Mouse (Mus musculus) forebrain, embryonic 16.5 days (tissue): ENCODE results near the gene Rab21. TPM values are rescaled to one million over a fixed set of nuclear protein-coding genes. Genes with fewer than 3 reads are reported as not detected.

Source experiments
- ATAC-seq: fragments of 200-750 bp; cut with Nextera tagmentation; 2 replicates; pipeline ENCODE4 v1.8.0; 2017; ENCODE audit warnings: mild to moderate bottlenecking, moderate library complexity
- H3K27ac ChIP-seq: fragments of 300-500 bp; sonication (generic); 2 replicates; pipeline ENCODE4 v1.5.1; 2014; ENCODE audit warnings: low read length, control low read depth
- H3K27me3 ChIP-seq: fragments of 300-500 bp; sonication (generic); replicated peaks from 2 replicates; pipeline ENCODE4 v1.6.1; 2014; ENCODE audit warnings: low read length; ENCODE audit not compliant: control insufficient read depth, insufficient read depth
- H3K36me3 ChIP-seq: fragments of 300-500 bp; sonication (generic); 2 replicates; pipeline ENCODE4 v1.6.1; 2014; ENCODE audit not compliant: control insufficient read depth, insufficient read depth
- H3K4me1 ChIP-seq: fragments of 300-500 bp; sonication (generic); replicated peaks from 2 replicates; pipeline ENCODE4 v1.6.1; 2014; ENCODE audit warnings: low read length; ENCODE audit not compliant: control insufficient read depth, insufficient read depth
- H3K4me2 ChIP-seq: fragments of 300-500 bp; sonication (generic); 2 replicates; pipeline ENCODE4 v1.6.1; 2014; ENCODE audit warnings: mild to moderate bottlenecking, low read length, control low read depth
- H3K4me3 ChIP-seq: fragments of 300-500 bp; sonication (generic); replicated peaks from 2 replicates; pipeline ENCODE4 v1.5.1; 2014; ENCODE audit warnings: mild to moderate bottlenecking, low read length, control low read depth
- H3K9ac ChIP-seq: fragments of 300-500 bp; sonication (generic); replicated peaks from 2 replicates; pipeline ENCODE4 v1.6.1; 2014; ENCODE audit warnings: low read depth, low read length, control low read depth
- H3K9me3 ChIP-seq: fragments of 300-500 bp; sonication (generic); 2 replicates; pipeline ENCODE4 v1.6.1; 2016; ENCODE audit warnings: low read length; ENCODE audit not compliant: control insufficient read depth
- WGBS: fragments of 180-500 bp; shearing (Covaris S2); extraction: QIAGEN DNeasy Blood & Tissue Kit; methylation state at CpG from one replicate; pipeline ENCODE4 v1.1.7; 2014; 5-methylcytosine and 5-hydroxymethylcytosine counted together
- polyA plus RNA-seq: library from polyadenylated mRNA; unstranded; fragments of >200 nt; fragmentation: Nextera tagmentation; extraction: Ambion mirVana; gene quantifications from 2 replicates; pipeline ENCODE4 v1.2.1, GENCODE M21; 2015

Gene Rab21
- polyA plus RNA-seq, 1 experiment from 2014 or later, result 5.1 TPM

DNA sequence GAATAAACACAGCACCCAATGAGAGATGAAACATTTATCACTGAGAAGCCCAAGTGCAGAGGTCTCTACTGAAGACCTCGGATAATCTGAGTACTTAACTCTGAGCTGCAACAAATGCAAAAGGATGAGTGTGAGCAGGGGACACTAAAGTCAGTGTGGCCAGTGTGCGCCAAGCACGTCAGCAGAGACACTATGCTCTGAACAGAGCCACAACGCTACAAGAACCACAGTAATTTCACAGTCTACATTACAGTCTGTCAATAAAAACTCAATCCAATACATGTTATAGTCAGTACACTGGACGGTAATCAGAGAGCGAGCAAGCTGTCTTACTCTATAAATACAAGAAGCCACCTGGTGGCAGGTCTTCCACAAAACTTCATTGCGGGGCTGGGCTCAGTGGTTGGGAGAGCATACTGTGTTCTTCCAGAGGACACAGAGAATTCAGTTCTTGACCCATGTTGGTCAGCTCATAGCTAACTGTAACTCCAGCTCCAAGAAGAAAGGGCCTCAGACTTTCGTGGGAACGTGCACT is 18.9 kb downstream of the Rab21 start:
- Histone ChIP-seq H3K4me1 (no peaks in the 10 kb centered on the region), H3K9ac (no peak overlapping the region), H3K9me3 (no peaks in the 10 kb centered on the region), H3K27me3 (no peaks in the 10 kb centered on the region), H3K4me2 (no peak overlapping the region), H3K4me3 (no peak overlapping the region), H3K36me3 (peaks cover 13% of the 10 kb centered on the region), H3K27ac (no peak overlapping the region)
- 88% methylated on average over 9 of the region's 9 CpGs for WGBS
- no peak for ATAC-seq

DNA sequence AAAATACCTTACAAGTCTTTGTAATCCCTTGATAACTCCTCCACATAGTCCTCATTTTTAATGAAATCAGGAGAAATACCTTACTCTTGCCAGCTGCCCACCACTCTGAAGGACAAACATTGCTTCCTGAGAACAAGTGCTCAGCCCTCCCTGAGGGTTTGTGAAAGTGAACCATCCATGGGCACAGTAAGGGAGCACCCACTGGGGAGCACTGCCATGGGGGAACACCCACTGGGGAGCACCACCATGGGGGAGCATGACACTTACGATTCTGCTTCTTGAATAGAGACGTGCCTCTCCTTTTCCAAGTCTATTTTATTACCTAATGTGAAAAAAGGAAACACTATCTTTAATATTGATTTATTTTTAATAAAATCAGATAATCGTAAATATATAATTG is 20.2 kb downstream of the Rab21 start:
- Histone ChIP-seq H3K9ac (no peak overlapping the region), H3K27me3 (no peaks in the 10 kb centered on the region), H3K4me1 (no peaks in the 10 kb centered on the region), H3K36me3 (peaks cover 14% of the 10 kb centered on the region), H3K27ac (no peak overlapping the region), H3K4me2 (no peak overlapping the region), H3K9me3 (no peaks in the 10 kb centered on the region), H3K4me3 (no peak overlapping the region)
- WGBS, result 98% methylated on average over 3 of the region's 3 CpGs
- no peak for ATAC-seq

DNA sequence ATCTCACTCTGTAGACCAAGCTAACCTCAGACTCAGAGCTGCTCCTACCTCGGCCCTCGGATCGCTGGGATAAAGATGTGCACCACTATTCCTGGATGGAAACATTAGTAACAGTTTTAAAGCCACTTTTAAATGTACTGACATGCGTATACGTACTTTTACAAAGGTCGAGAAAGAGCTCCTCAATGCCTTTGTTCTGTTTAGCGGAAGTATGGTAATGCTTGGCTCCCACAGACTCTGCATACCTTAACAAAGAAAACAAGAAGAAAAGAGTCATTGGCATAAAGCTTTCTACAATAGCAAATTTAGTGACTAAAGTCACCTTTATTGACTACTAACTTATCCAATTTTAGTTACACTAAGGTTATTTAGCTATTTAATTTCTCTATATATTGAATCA is 20.7 kb downstream of the Rab21 start:
- Histone ChIP-seq H3K9ac (no peak overlapping the region), H3K4me3 (no peak overlapping the region), H3K27me3 (no peaks in the 10 kb centered on the region), H3K4me2 (no peak overlapping the region), H3K27ac (no peak overlapping the region), H3K36me3 (peaks cover 13% of the 10 kb centered on the region), H3K4me1 (no peaks in the 10 kb centered on the region), H3K9me3 (no peaks in the 10 kb centered on the region)
- ATAC-seq, result no peak
- WGBS, result 85% methylated on average over 7 of the region's 7 CpGs

DNA sequence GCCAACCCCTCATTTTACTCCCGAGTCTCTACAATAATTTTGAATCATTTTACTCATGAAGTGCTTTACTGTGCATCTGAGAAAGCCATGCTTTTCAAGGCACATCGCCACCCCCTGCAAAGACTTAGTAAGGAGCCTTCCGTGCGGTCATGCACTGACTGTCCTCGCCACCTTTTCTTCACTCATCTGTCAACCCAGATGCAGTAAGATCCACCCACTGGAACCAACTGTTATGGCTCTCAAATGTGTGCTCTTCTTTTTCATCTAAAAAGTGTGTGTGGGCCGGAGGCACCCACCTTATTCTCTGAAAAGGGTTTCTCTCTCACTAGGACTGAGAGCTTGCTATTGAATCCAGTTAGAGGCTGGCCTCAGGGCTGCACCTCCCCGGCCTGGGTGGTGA is 21.4 kb downstream of the Rab21 start:
- no peaks in the 10 kb centered on the region for H3K4me1 ChIP-seq
- H3K36me3 ChIP-seq, result peaks cover 15% of the 10 kb centered on the region

DNA sequence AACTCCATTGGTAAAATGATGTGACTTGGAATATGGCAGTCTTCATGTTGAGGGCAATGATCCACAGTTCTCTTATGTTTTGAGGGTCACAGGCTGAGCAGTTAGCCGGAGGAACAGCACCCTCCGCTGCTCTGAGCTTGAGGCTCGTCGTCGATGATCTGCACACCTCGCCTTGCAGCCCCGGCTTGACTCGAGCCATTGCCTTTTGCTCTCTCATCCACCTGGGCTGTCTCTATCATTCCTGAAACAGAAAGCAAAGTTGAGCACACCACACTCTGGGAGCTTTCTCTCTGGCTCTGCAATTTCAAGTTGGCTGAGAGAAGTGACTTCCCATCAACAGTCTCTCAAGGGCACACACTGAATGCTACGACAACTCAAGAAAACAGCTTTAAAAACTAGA is 24.7 kb downstream of the Rab21 start:
- peaks cover 22% of the 10 kb centered on the region for H3K36me3 ChIP-seq
- no peak overlapping the region for H3K4me2 ChIP-seq
- WGBS, result 92% methylated on average over 9 of the region's 9 CpGs
- H3K9ac ChIP-seq, result no peak overlapping the region
- no peaks in the 10 kb centered on the region for H3K27me3 ChIP-seq
- H3K27ac ChIP-seq, result no peak overlapping the region
- no peak for ATAC-seq
- H3K4me3 ChIP-seq, result no peak overlapping the region
- H3K9me3 ChIP-seq, result no peaks in the 10 kb centered on the region
- no peaks in the 10 kb centered on the region for H3K4me1 ChIP-seq

More for the DNA sequence above, 21.4 kb downstream of the Rab21 start:
- H3K4me3 ChIP-seq, result no peak overlapping the region
- no peaks in the 10 kb centered on the region for H3K27me3 ChIP-seq
- WGBS, result 95% methylated on average over 7 of the region's 7 CpGs
- no peak for ATAC-seq
- no peak overlapping the region for H3K9ac ChIP-seq
- no peak overlapping the region for H3K4me2 ChIP-seq
- no peak overlapping the region for H3K27ac ChIP-seq
- H3K9me3 ChIP-seq, result no peaks in the 10 kb centered on the region

DNA sequence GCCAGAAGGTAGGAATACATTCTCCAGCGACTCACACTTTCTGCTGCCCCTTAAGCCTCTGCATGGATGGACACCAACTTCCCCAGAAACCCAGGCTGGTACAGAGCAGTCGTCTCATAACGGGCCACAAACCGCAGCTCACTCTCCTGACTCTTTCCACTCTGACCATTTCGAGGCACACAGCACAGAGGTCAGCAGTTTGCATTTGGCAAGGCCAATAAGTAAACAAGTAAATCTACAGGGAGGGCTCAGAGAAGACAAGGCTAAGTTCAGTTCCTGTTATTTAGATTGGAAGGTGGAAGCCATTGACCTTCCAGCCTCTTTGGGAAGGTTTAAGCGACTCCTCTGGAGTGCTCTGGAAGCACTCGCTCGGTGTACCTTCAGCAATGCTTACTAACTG is 26.5 kb downstream of the Rab21 start:
- Histone ChIP-seq H3K36me3 (peaks cover 20% of the 10 kb centered on the region), H3K27me3 (no peaks in the 10 kb centered on the region), H3K4me2 (no peak overlapping the region), H3K4me3 (no peak overlapping the region), H3K4me1 (no peaks in the 10 kb centered on the region), H3K27ac (no peak overlapping the region), H3K9ac (no peak overlapping the region), H3K9me3 (no peaks in the 10 kb centered on the region)
- no peak for ATAC-seq
- WGBS, result 93% methylated on average over 8 of the region's 8 CpGs

DNA sequence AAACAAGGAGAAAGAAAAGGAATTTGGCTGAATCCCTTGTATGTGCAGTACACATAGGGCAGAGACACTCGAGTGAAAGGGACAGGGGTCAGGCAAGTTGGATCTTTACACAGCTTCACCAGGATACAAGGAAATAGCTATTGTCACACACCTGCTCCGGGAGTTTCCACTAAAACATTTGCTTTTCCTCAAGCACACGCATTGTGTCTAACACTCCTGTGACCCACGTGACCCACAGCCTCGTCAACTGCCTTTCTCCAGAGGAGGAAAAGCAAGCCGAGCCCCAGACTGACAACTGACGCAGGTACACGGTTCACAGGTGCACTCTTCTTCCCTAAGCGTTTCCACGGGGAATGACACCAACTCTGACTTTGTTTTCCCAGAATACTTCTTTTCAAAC is 31.2 kb downstream of the Rab21 start:
- Histone ChIP-seq H3K9ac (no peak overlapping the region), H3K27me3 (no peaks in the 10 kb centered on the region), H3K36me3 (peaks cover 7% of the 10 kb centered on the region), H3K4me2 (no peak overlapping the region), H3K9me3 (no peaks in the 10 kb centered on the region), H3K4me3 (no peak overlapping the region), H3K27ac (no peak overlapping the region), H3K4me1 (no peaks in the 10 kb centered on the region)
- WGBS, result 81% methylated on average over 10 of the region's 10 CpGs
- no peak for ATAC-seq

DNA sequence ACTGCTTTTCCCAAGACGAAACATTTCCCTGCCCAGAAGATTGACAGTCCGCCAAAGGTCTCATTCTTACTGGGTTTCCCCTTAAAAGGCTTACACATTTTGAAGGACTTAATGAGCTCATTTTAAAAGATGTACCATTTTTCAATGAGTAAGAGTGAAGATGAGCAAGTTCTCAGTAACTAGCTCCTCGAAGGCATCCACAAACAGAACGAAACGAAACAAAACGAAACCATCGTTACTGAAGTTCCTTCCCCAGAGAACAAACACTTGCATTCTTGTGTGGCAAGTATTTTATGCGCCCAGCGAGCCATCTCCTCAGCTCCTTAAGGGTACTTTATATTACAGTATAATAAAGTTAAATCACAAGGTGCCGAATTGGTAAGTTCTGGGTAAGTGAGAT is 34.0 kb downstream of the Rab21 start:
- H3K9ac ChIP-seq, result no peak overlapping the region
- no peaks in the 10 kb centered on the region for H3K27me3 ChIP-seq
- 80% methylated on average over 10 of the region's 10 CpGs for WGBS
- H3K36me3 ChIP-seq, result peaks cover 2% of the 10 kb centered on the region; the same call in 1 of the 2 replicates
- no peak overlapping the region for H3K4me3 ChIP-seq
- H3K27ac ChIP-seq, result no peak overlapping the region
- no peaks in the 10 kb centered on the region for H3K4me1 ChIP-seq
- no peak overlapping the region for H3K4me2 ChIP-seq
- no peak for ATAC-seq
- H3K9me3 ChIP-seq, result no peaks in the 10 kb centered on the region

DNA sequence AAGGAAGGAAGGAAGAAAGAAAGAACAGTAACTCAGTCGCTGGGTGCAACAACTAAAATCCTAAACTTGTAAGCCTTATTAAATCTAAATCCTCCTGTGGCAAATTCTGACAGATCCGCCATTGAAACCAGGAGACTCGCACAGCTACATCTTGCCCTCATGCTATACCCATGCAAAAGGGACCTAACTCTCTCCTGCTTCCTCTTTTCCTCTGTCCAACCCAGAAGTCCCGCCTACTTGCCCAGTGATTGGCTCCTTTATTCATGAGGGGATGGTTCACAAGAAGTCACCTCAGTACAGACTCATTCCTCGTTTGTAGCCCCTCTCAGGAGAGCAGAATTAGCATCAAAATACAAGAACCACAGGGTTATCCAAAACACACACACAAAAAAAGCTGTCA is 43.7 kb downstream of the Rab21 start:
- no peak for ATAC-seq
- H3K27ac ChIP-seq, result no peak overlapping the region
- no peaks in the 10 kb centered on the region for H3K27me3 ChIP-seq
- no peaks in the 10 kb centered on the region for H3K9me3 ChIP-seq
- H3K9ac ChIP-seq, result no peak overlapping the region
- no peak overlapping the region for H3K4me3 ChIP-seq
- no peaks in the 10 kb centered on the region for H3K36me3 ChIP-seq
- 61% methylated on average over 5 of the region's 5 CpGs for WGBS
- no peaks in the 10 kb centered on the region for H3K4me1 ChIP-seq
- no peak overlapping the region for H3K4me2 ChIP-seq
